In the genomic region with DNA sequence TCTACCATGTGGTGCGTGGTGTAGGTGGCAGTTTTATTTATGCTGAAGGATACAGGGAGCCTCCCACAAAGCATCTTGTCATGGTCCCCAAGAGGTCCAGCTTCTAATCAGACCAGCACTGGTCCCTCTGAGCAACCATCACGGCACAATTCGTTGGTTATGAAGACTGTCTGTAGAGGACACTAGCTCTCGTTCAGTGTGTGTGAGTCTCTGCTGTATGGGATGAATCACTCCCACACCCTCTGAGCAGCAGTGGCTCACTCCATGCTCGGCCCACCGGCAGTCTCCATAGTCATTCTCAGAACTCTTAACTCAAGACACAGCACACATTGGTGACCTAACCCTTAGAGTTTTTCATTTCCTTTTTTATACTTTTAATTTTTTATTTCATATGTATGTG, we compare ENCODE assay signal across 27 mouse cellular contexts.
A peak's percentile ranks its signal among the peaks of the same experiment; 100 is the strongest.
DNase-seq lines count a peak whose midpoint lies in the region; TF ChIP-seq lines count a peak whose summit lies in the region.
"Had no signal": no experiment of that assay in that cellular context is flagged by ENCODE, and none has a peak within 500 bp of the region (broad histone marks: within the 10 kb centered on the region; RNA-seq: fewer than 3 reads in every experiment).

No protein-coding gene starts in this region.

- no peak for DNase-seq in layer of hippocampus, adult 2 months (ENCODE audit: low spot score in 2 of 2)
- no peak for DNase-seq in layer of hippocampus, adult 9-11 months
- DNase-seq in embryo, embryonic 10 days (ENCODE audit: low spot score): no peak
- no peak for DNase-seq in yolk sac, embryonic 10.5 days (ENCODE audit: low spot score)
- DNase-seq: adrenal gland, adult 2 months; adrenal gland, postnatal 14 days; cerebellum, adult 11 months; cerebellum, adult 2 months; cerebellum, adult 9-11 months; cerebellum, postnatal 25 days; embryo, embryonic 11 days; gastrocnemius, adult 2 months; gastrocnemius, postnatal 14 days; heart, adult 18-20 months; heart, postnatal 10 days; heart, postnatal 4 days had no signal

- 58% methylated on average over 6 of the region's 6 CpGs for WGBS in bone marrow, adult 2 months

- H3K4me1 ChIP-seq in bone marrow, adult 2 months (ENCODE audit: control insufficient read depth, insufficient read depth, low read length): peaks cover 13% of the 10 kb centered on the region; the same call in 1 of the 2 replicates
- peaks cover 75% of the 10 kb centered on the region for H3K4me1 ChIP-seq in bone marrow macrophage, adult 2 months (ENCODE audit: control insufficient read depth, insufficient read depth, low read length)
- H3K4me1 ChIP-seq: forebrain, embryonic 12.5 days; forebrain, embryonic 15.5 days had no signal

- H3K27ac ChIP-seq in layer of hippocampus, adult 2 months: peak overlapping the region; percentile 51; the same call in 1 of the 2 replicates
- H3K27ac ChIP-seq in bone marrow, adult 2 months (ENCODE audit: control insufficient read depth, insufficient read depth, low read depth, low read length, poor library complexity): peak overlapping the region; percentile 40; the same call in 1 of the 2 replicates
- peak overlapping the region; percentile 99 for H3K27ac ChIP-seq in bone marrow macrophage, adult 2 months (ENCODE audit: insufficient read depth, low read depth, low read length)
- H3K27ac ChIP-seq: embryonic facial prominence, embryonic 10.5 days; embryonic facial prominence, embryonic 13.5 days; forebrain, embryonic 12.5 days; forebrain, embryonic 15.5 days; gastrocnemius, adult 2 months; heart, embryonic 15.5 days; hindbrain, embryonic 14.5 days; hindbrain, postnatal 0 days had no signal

- H3K4me3 ChIP-seq in layer of hippocampus, adult 2 months: no peak overlapping the region
- H3K4me3 ChIP-seq in bone marrow, adult 2 months (replicated peaks; ENCODE audit: control insufficient read depth, low read depth, low read length): peak overlapping the region; percentile 45
- H3K4me3 ChIP-seq in bone marrow macrophage, adult 2 months (ENCODE audit: insufficient read depth, low read length): peak overlapping the region; percentile 40
- H3K4me3 ChIP-seq: embryonic facial prominence, embryonic 10.5 days; embryonic facial prominence, embryonic 13.5 days; erythroblast, embryonic 14.5 days; forebrain, embryonic 12.5 days; forebrain, embryonic 15.5 days; gastrocnemius, adult 2 months; heart, embryonic 12.5 days; heart, embryonic 15.5 days had no signal

- no peak for TF ChIP-seq POLR2A in bone marrow, adult 2 months (IDR thresholded peaks at IDR 0.05; ENCODE audit: borderline replicate concordance, control insufficient read depth, low read depth, low read length)
- TF ChIP-seq POLR2A in bone marrow macrophage, adult 2 months (IDR thresholded peaks at IDR 0.05; ENCODE audit: borderline replicate concordance, low read depth, low read length): no peak

- TF ChIP-seq CTCF in layer of hippocampus, adult 2 months (conservative IDR thresholded peaks at IDR 0.05): no peak
- no peak for TF ChIP-seq CTCF in bone marrow, adult 2 months (IDR thresholded peaks at IDR 0.05; ENCODE audit: control insufficient read depth, insufficient read depth, low read length)
- TF ChIP-seq CTCF in bone marrow macrophage, adult 2 months (IDR thresholded peaks at IDR 0.05; ENCODE audit: low read depth, low read length): no peak

Comparison
In these comparisons a context has a peak if more than half of its experiments do, and no peak if none do; other contexts are left out.
1. H3K27ac ChIP-seq: peak in every context shown above with its lines; median percentile 99 in bone marrow macrophage, adult 2 months; 51 in layer of hippocampus, adult 2 months; 40 in bone marrow, adult 2 months.